Mouse (Mus musculus): ENCODE measurements around the gene Ackr3. TPM values are rescaled to one million over a fixed set of nuclear protein-coding genes. Genes with fewer than 3 reads are reported as not detected.

Ackr3 gene
- polyA plus RNA-seq, 1 experiment from 2014 or later: 45.3 TPM

- peak overlapping the region; percentile 62; the same call in 1 of the 2 replicates for H3K27ac ChIP-seq (ENCODE audit: low read depth, low read length)
- H3K4me3 ChIP-seq (ENCODE audit: low read depth, low read length): no peak overlapping the region
- 32% methylated on average over 9 of the region's 9 CpGs for WGBS (ENCODE audit: insufficient replicate concordance)
- H3K9ac ChIP-seq (ENCODE audit: low read depth, low read length): no peak overlapping the region; the same call in 1 of the 2 replicates
- no peaks in the 10 kb centered on the region for H3K9me3 ChIP-seq (replicated peaks; ENCODE audit: control insufficient read depth, low read length)
- no peak overlapping the region for H3K4me2 ChIP-seq
- no peaks in the 10 kb centered on the region for H3K27me3 ChIP-seq (ENCODE audit: control insufficient read depth, insufficient read depth, low read length)
- peaks cover 38% of the 10 kb centered on the region for H3K4me1 ChIP-seq (ENCODE audit: control insufficient read depth, insufficient read depth, low read length)
- H3K36me3 ChIP-seq (ENCODE audit: control insufficient read depth, insufficient read depth, low read length): no peaks in the 10 kb centered on the region
- no peak for ATAC-seq (replicated peaks; ENCODE audit: insufficient number of reproducible peaks, low FRiP score, low TSS enrichment)
These were observed 21.9 kb downstream of the Ackr3 start for GRCm38 (mm10) chr1:90225603-90226254.

- no peaks in the 10 kb centered on the region for H3K27me3 ChIP-seq (ENCODE audit: control insufficient read depth, insufficient read depth, low read length)
- WGBS (ENCODE audit: insufficient replicate concordance): 22% methylated on average over 12 of the region's 12 CpGs
- no peak overlapping the region for H3K4me3 ChIP-seq (ENCODE audit: low read depth, low read length)
- H3K36me3 ChIP-seq (ENCODE audit: control insufficient read depth, insufficient read depth, low read length): no peaks in the 10 kb centered on the region
- peak overlapping the region; percentile 74; the same call in 1 of the 2 replicates for H3K27ac ChIP-seq (ENCODE audit: low read depth, low read length)
- peak; percentile 63 for ATAC-seq (replicated peaks; ENCODE audit: insufficient number of reproducible peaks, low FRiP score, low TSS enrichment)
- 0 out of 2 replicates have a peak overlapping the region, but pooled peaks have one; percentile 22 for H3K9ac ChIP-seq (ENCODE audit: low read depth, low read length)
- H3K9me3 ChIP-seq (replicated peaks; ENCODE audit: control insufficient read depth, low read length): no peaks in the 10 kb centered on the region
- peaks cover 38% of the 10 kb centered on the region for H3K4me1 ChIP-seq (ENCODE audit: control insufficient read depth, insufficient read depth, low read length)
- H3K4me2 ChIP-seq: peak overlapping the region; percentile 42
These were observed 24.0 kb downstream of the Ackr3 start for GRCm38 (mm10) chr1:90227684-90228322.

- ATAC-seq (replicated peaks; ENCODE audit: insufficient number of reproducible peaks, low FRiP score, low TSS enrichment): no peak
- H3K4me2 ChIP-seq: peak overlapping the region; percentile 42; the same call in 1 of the 2 replicates
- H3K9ac ChIP-seq (ENCODE audit: low read depth, low read length): no peak overlapping the region
- H3K36me3 ChIP-seq (ENCODE audit: control insufficient read depth, insufficient read depth, low read length): no peaks in the 10 kb centered on the region
- H3K27me3 ChIP-seq (ENCODE audit: control insufficient read depth, insufficient read depth, low read length): no peaks in the 10 kb centered on the region
- peak overlapping the region; percentile 74 for H3K27ac ChIP-seq (ENCODE audit: low read depth, low read length)
- WGBS (ENCODE audit: insufficient replicate concordance): 30% methylated on average over 9 of the region's 9 CpGs
- H3K4me3 ChIP-seq (ENCODE audit: low read depth, low read length): no peak overlapping the region
- H3K4me1 ChIP-seq (ENCODE audit: control insufficient read depth, insufficient read depth, low read length): peaks cover 38% of the 10 kb centered on the region
- no peaks in the 10 kb centered on the region for H3K9me3 ChIP-seq (replicated peaks; ENCODE audit: control insufficient read depth, low read length)
These were observed 24.5 kb downstream of the Ackr3 start for GRCm38 (mm10) chr1:90228323-90228697.

- H3K4me3 ChIP-seq (ENCODE audit: low read depth, low read length): no peak overlapping the region
- H3K4me1 ChIP-seq (ENCODE audit: control insufficient read depth, insufficient read depth, low read length): peaks cover 38% of the 10 kb centered on the region
- 80% methylated on average over 4 of the region's 4 CpGs for WGBS (ENCODE audit: insufficient replicate concordance)
- no peaks in the 10 kb centered on the region for H3K9me3 ChIP-seq (replicated peaks; ENCODE audit: control insufficient read depth, low read length)
- no peak overlapping the region for H3K4me2 ChIP-seq
- ATAC-seq (replicated peaks; ENCODE audit: insufficient number of reproducible peaks, low FRiP score, low TSS enrichment): no peak
- H3K9ac ChIP-seq (ENCODE audit: low read depth, low read length): no peak overlapping the region
- H3K36me3 ChIP-seq (ENCODE audit: control insufficient read depth, insufficient read depth, low read length): no peaks in the 10 kb centered on the region
- H3K27me3 ChIP-seq (ENCODE audit: control insufficient read depth, insufficient read depth, low read length): no peaks in the 10 kb centered on the region
- H3K27ac ChIP-seq (ENCODE audit: low read depth, low read length): no peak overlapping the region
These were observed 26.8 kb downstream of the Ackr3 start for GRCm38 (mm10) chr1:90230611-90231010.

GRCm38 (mm10) chr1:90231591-90232490 is 28.1 kb downstream of the Ackr3 start:
- Histone ChIP-seq H3K27ac (ENCODE audit: low read depth, low read length) (no peak overlapping the region), H3K27me3 (ENCODE audit: control insufficient read depth, insufficient read depth, low read length) (no peaks in the 10 kb centered on the region), H3K9me3 (replicated peaks; ENCODE audit: control insufficient read depth, low read length) (no peaks in the 10 kb centered on the region), H3K36me3 (ENCODE audit: control insufficient read depth, insufficient read depth, low read length) (no peaks in the 10 kb centered on the region), H3K4me3 (ENCODE audit: low read depth, low read length) (no peak overlapping the region), H3K4me1 (ENCODE audit: control insufficient read depth, insufficient read depth, low read length) (peaks cover 34% of the 10 kb centered on the region), H3K9ac (ENCODE audit: low read depth, low read length) (no peak overlapping the region), H3K4me2 (no peak overlapping the region)
- 71% methylated on average over 22 of the region's 22 CpGs for WGBS (ENCODE audit: insufficient replicate concordance)
- ATAC-seq (replicated peaks; ENCODE audit: insufficient number of reproducible peaks, low FRiP score, low TSS enrichment): no peak

GRCm38 (mm10) chr1:90232491-90232885 is 28.7 kb downstream of the Ackr3 start:
- no peak overlapping the region for H3K27ac ChIP-seq (ENCODE audit: low read depth, low read length)
- H3K4me1 ChIP-seq (ENCODE audit: control insufficient read depth, insufficient read depth, low read length): peaks cover 30% of the 10 kb centered on the region
- H3K4me3 ChIP-seq (ENCODE audit: low read depth, low read length): no peak overlapping the region
- no peak overlapping the region for H3K9ac ChIP-seq (ENCODE audit: low read depth, low read length)
- no peaks in the 10 kb centered on the region for H3K36me3 ChIP-seq (ENCODE audit: control insufficient read depth, insufficient read depth, low read length)
- H3K9me3 ChIP-seq (replicated peaks; ENCODE audit: control insufficient read depth, low read length): no peaks in the 10 kb centered on the region
- no peak overlapping the region for H3K4me2 ChIP-seq
- no peak for ATAC-seq (replicated peaks; ENCODE audit: insufficient number of reproducible peaks, low FRiP score, low TSS enrichment)
- H3K27me3 ChIP-seq (ENCODE audit: control insufficient read depth, insufficient read depth, low read length): no peaks in the 10 kb centered on the region

GRCm38 (mm10) chr1:90234620-90235054 is 30.9 kb downstream of the Ackr3 start:
- Histone ChIP-seq H3K4me3 (ENCODE audit: low read depth, low read length) (no peak overlapping the region), H3K9ac (ENCODE audit: low read depth, low read length) (no peak overlapping the region), H3K27ac (ENCODE audit: low read depth, low read length) (no peak overlapping the region), H3K4me1 (ENCODE audit: control insufficient read depth, insufficient read depth, low read length) (peaks cover 13% of the 10 kb centered on the region), H3K9me3 (replicated peaks; ENCODE audit: control insufficient read depth, low read length) (no peaks in the 10 kb centered on the region), H3K4me2 (no peak overlapping the region), H3K36me3 (ENCODE audit: control insufficient read depth, insufficient read depth, low read length) (no peaks in the 10 kb centered on the region), H3K27me3 (ENCODE audit: control insufficient read depth, insufficient read depth, low read length) (no peaks in the 10 kb centered on the region)
- ATAC-seq (replicated peaks; ENCODE audit: insufficient number of reproducible peaks, low FRiP score, low TSS enrichment): no peak
- WGBS (ENCODE audit: insufficient replicate concordance): 51% methylated on average over 11 of the region's 11 CpGs

- no peak overlapping the region for H3K27ac ChIP-seq (ENCODE audit: low read depth, low read length)
- H3K4me2 ChIP-seq: no peak overlapping the region
- H3K9me3 ChIP-seq (replicated peaks; ENCODE audit: control insufficient read depth, low read length): no peaks in the 10 kb centered on the region
- no peaks in the 10 kb centered on the region for H3K36me3 ChIP-seq (ENCODE audit: control insufficient read depth, insufficient read depth, low read length)
- H3K9ac ChIP-seq (ENCODE audit: low read depth, low read length): no peak overlapping the region
- peaks cover 24% of the 10 kb centered on the region for H3K4me1 ChIP-seq (ENCODE audit: control insufficient read depth, insufficient read depth, low read length)
- no peak for ATAC-seq (replicated peaks; ENCODE audit: insufficient number of reproducible peaks, low FRiP score, low TSS enrichment)
- no peak overlapping the region for H3K4me3 ChIP-seq (ENCODE audit: low read depth, low read length)
- whole genome bisulfite sequencing (ENCODE audit: insufficient replicate concordance): 67% methylated on average over 2 of the region's 2 CpGs
- H3K27me3 ChIP-seq (ENCODE audit: control insufficient read depth, insufficient read depth, low read length): no peaks in the 10 kb centered on the region
These were observed 32.9 kb downstream of the Ackr3 start for GRCm38 (mm10) chr1:90236640-90237039.

Measured in heart, embryonic 11.5 days (tissue).